Mouse (Mus musculus): ENCODE measurements at regions not wholly inside any gene's neighbourhood (a gene's known extent, or its start where the extent isn't known, plus 50 kb on each side); places are given as distances from the start of the nearest gene placed in this dataset.

GRCm38 (mm10) chr4:62778621-62779020 lies 186.8 kb upstream of the Zfp618 start:
- DNase-seq (ENCODE audit: low read depth, low spot score) (no peak), ATAC-seq (no peak)
- in situ Hi-C loops (cut with MboI; ENCODE audit: low pct_unique_long_range_greater_than_20kb), result no loop called here
- ChIA-PET CTCF (interaction anchor here (0.7 kb wide), 1 partner anchor 217 kb away, joined by 3 read pairs; no protein-coding TSS in a partner anchor), POLR2A (interaction anchor here (0.6 kb wide), 1 partner anchor 365 kb away, joined by 3 read pairs; no protein-coding TSS in a partner anchor)
- TF ChIP-seq CTCF (IDR thresholded peaks at IDR 0.05), result no peak
- H3K27me3 ChIP-seq, result peaks cover 3% of the 10 kb centered on the region

- ATAC-seq (peak; percentile 35), DNase-seq (ENCODE audit: low read depth, low spot score) (no peak)
- peaks cover 3% of the 10 kb centered on the region for H3K27me3 ChIP-seq
- ChIA-PET POLR2A (no interaction called here), CTCF (interaction anchor here (1.2 to 1.3 kb wide), 2 partner anchors 10 to 60 kb away, joined by 3 read pairs; no protein-coding TSS in a partner anchor)
- peak; percentile 82 for TF ChIP-seq CTCF (IDR thresholded peaks at IDR 0.05)
- in situ Hi-C loops (cut with MboI; ENCODE audit: low pct_unique_long_range_greater_than_20kb), result loop anchor here (10.0 kb wide), 1 partner anchor 344 kb away; no protein-coding TSS in a partner anchor
These were observed 185.0 kb upstream of the Zfp618 start for GRCm38 (mm10) chr4:62780409-62780808.

GRCm38 (mm10) chr4:62780837-62781236 lies 184.5 kb upstream of the Zfp618 start:
- ATAC-seq (no peak), DNase-seq (ENCODE audit: low read depth, low spot score) (no peak)
- H3K27me3 ChIP-seq, result peaks cover 3% of the 10 kb centered on the region
- no peak for TF ChIP-seq CTCF (IDR thresholded peaks at IDR 0.05)
- POLR2A ChIA-PET, result no interaction called here
- CTCF ChIA-PET, result interaction anchor here (1.2 to 1.3 kb wide), 2 partner anchors 11 to 60 kb away, joined by 3 read pairs; no protein-coding TSS in a partner anchor
- in situ Hi-C loops (cut with MboI; ENCODE audit: low pct_unique_long_range_greater_than_20kb), result loop anchor here (10.0 kb wide), 1 partner anchor 344 kb away; no protein-coding TSS in a partner anchor

GRCm38 (mm10) chr4:62781309-62781800 lies 184.0 kb upstream of the Zfp618 start:
- in situ Hi-C loops (cut with MboI; ENCODE audit: low pct_unique_long_range_greater_than_20kb), result loop anchor here (10.0 kb wide), 1 partner anchor 343 kb away; no protein-coding TSS in a partner anchor
- no peak for ATAC-seq
- CTCF ChIA-PET, result no interaction called here
- POLR2A ChIA-PET, result no interaction called here
- no peak for TF ChIP-seq CTCF (IDR thresholded peaks at IDR 0.05)
- H3K27me3 ChIP-seq, result peaks cover 3% of the 10 kb centered on the region
- DNase-seq (ENCODE audit: low read depth, low spot score), result no peak

- in situ Hi-C loops (cut with MboI; ENCODE audit: low pct_unique_long_range_greater_than_20kb), result loop anchor here (10.0 kb wide), 1 partner anchor 339 kb away; no protein-coding TSS in a partner anchor
- DNase-seq (ENCODE audit: low read depth, low spot score), result no peak
- ChIA-PET POLR2A (no interaction called here), CTCF (no interaction called here)
- TF ChIP-seq CTCF (IDR thresholded peaks at IDR 0.05), result no peak
- peaks cover 3% of the 10 kb centered on the region for H3K27me3 ChIP-seq
- no peak for ATAC-seq
These were observed 179.7 kb upstream of the Zfp618 start for GRCm38 (mm10) chr4:62785711-62786110.

- no peak for TF ChIP-seq CTCF (IDR thresholded peaks at IDR 0.05)
- DNase-seq (ENCODE audit: low read depth, low spot score) (no peak), ATAC-seq (no peak)
- ChIA-PET CTCF (no interaction called here), POLR2A (no interaction called here)
- in situ Hi-C loops (cut with MboI; ENCODE audit: low pct_unique_long_range_greater_than_20kb), result loop anchor here (10.0 kb wide), 1 partner anchor 335 kb away; no protein-coding TSS in a partner anchor
- no peaks in the 10 kb centered on the region for H3K27me3 ChIP-seq
These were observed 175.7 kb upstream of the Zfp618 start for GRCm38 (mm10) chr4:62789696-62790095.

GRCm38 (mm10) chr4:62793582-62793981 lies 171.8 kb upstream of the Zfp618 start:
- POLR2A ChIA-PET, result no interaction called here

GRCm38 (mm10) chr4:62795538-62795937 lies 169.8 kb upstream of the Zfp618 start:
- TF ChIP-seq CTCF (IDR thresholded peaks at IDR 0.05), result no peak
- no peaks in the 10 kb centered on the region for H3K27me3 ChIP-seq
- CTCF ChIA-PET, result no interaction called here
- in situ Hi-C loops (cut with MboI; ENCODE audit: low pct_unique_long_range_greater_than_20kb), result no loop called here
- DNase-seq (ENCODE audit: low read depth, low spot score) (no peak), ATAC-seq (no peak)
- POLR2A ChIA-PET, result no interaction called here

More at GRCm38 (mm10) chr4:62793582-62793981, 171.8 kb upstream of the Zfp618 start:
- CTCF ChIA-PET, result no interaction called here
- DNase-seq (ENCODE audit: low read depth, low spot score) (no peak), ATAC-seq (no peak)
- H3K27me3 ChIP-seq, result no peaks in the 10 kb centered on the region
- TF ChIP-seq CTCF (IDR thresholded peaks at IDR 0.05), result no peak
- in situ Hi-C loops (cut with MboI; ENCODE audit: low pct_unique_long_range_greater_than_20kb), result no loop called here

- ChIA-PET POLR2A (no interaction called here), CTCF (no interaction called here)
- no peaks in the 10 kb centered on the region for H3K27me3 ChIP-seq
- in situ Hi-C loops (cut with MboI; ENCODE audit: low pct_unique_long_range_greater_than_20kb), result no loop called here
- DNase-seq (ENCODE audit: low read depth, low spot score) (no peak), ATAC-seq (no peak)
- TF ChIP-seq CTCF (IDR thresholded peaks at IDR 0.05), result no peak
These were observed 165.4 kb upstream of the Zfp618 start for GRCm38 (mm10) chr4:62799923-62800322.

- POLR2A ChIA-PET, result no interaction called here
These were observed 159.5 kb upstream of the Zfp618 start for GRCm38 (mm10) chr4:62805841-62806240.

GRCm38 (mm10) chr4:62806786-62807185 lies 158.6 kb upstream of the Zfp618 start:
- H3K27me3 ChIP-seq, result no peaks in the 10 kb centered on the region
- in situ Hi-C loops (cut with MboI; ENCODE audit: low pct_unique_long_range_greater_than_20kb), result no loop called here
- ATAC-seq (no peak), DNase-seq (ENCODE audit: low read depth, low spot score) (no peak)
- ChIA-PET CTCF (no interaction called here), POLR2A (no interaction called here)
- no peak for TF ChIP-seq CTCF (IDR thresholded peaks at IDR 0.05)

More at GRCm38 (mm10) chr4:62805841-62806240, 159.5 kb upstream of the Zfp618 start:
- no peak for TF ChIP-seq CTCF (IDR thresholded peaks at IDR 0.05)
- in situ Hi-C loops (cut with MboI; ENCODE audit: low pct_unique_long_range_greater_than_20kb), result no loop called here
- ATAC-seq (no peak), DNase-seq (ENCODE audit: low read depth, low spot score) (no peak)
- CTCF ChIA-PET, result no interaction called here
- no peaks in the 10 kb centered on the region for H3K27me3 ChIP-seq
